Mouse (Mus musculus): Measurements from ENCODE around the gene Pls3.
A peak's percentile ranks its signal among the peaks of the same experiment; 100 is the strongest.
"Not testable (repeated sequence)": the region's sequence is repeated elsewhere in the genome, so short reads cannot be mapped to it uniquely, and the experiment has no call there.

The Pls3 gene

GRCm38 (mm10) chrX:75777461-75777860 lies 97.5 kb downstream of the Pls3 start:
- no peak for DNase-seq (ENCODE audit: low read depth in 1 of 2, low spot score in 2 of 2)

DNA sequence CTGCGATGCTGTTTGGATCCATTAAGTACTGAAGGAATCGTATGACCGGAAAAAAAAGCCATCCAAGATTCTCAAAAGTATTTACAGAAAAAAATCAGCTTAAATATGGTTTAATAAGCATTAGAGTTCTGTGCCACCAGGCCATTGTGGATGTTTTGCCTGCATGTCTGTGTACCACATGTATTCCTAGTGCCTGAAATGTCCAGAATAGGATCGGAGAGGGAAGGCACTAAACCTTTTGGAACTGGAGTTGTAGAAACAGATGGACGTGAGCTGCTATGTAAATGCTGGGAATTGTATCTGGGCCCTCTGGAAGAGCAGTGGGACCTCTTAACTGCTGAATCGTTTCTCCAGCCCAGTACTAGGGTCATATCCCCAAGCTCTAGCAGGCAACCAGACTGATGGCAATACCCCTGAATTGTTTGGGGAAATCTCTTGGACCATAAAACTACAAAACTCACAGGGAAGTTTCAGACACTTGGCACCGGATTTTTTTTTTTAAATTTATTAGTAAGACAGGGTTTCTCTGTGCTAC lies 110.1 kb downstream of the Pls3 start:
- no peak for DNase-seq (ENCODE audit: low read depth in 1 of 2, low spot score in 2 of 2)

- no peak for DNase-seq (ENCODE audit: low read depth in 1 of 2, low spot score in 2 of 2)
Observed at GRCm38 (mm10) chrX:75764135-75764793, 110.7 kb downstream of the Pls3 start.

DNA sequence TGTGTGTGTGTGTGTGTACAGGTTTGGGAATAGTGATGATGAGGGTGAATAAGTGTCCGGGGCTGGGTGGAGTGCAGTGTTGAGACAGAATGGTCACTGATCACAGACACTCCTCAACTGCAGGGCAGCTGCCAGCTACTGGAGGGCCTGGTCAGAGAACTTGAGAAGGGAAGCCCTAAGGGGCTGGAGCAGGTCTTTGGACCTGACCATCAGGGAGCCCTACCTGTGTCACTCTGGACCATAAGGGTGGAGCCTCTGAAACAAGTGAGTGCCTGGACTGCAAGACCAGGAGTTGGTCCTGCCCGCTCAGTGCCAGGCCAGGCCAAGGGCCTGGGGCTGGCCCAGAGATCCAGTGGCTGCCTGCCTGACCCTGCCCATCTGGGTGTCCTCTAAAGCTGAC lies 115.5 kb downstream of the Pls3 start:
- DNase-seq (ENCODE audit: low read depth in 1 of 2, low spot score in 2 of 2) = not testable (repeated sequence)

DNA sequence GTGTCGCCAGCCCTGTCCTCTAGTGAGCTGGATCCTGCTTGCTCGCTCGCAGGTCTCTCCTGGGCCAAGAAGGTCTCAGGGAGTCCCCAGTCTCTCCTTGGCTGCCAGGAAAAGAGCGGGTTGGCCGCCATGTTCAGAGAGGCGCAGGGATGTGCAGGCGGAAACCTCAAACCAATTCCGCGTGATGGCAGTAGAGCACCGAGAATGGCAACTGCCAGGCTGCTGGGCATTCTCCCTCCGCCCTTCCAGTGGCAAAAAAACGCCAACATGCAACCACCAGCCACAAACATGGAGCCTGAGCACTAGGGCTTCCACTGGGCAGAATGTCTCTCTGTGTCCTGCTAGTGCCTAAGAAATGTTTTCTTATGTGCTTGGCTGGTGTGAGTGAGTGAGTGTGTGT lies 115.9 kb downstream of the Pls3 start:
- peak in 1 of 2 experiments; percentile 73 for DNase-seq (ENCODE audit: low read depth in 1 of 2, low spot score in 2 of 2)

GRCm38 (mm10) chrX:75757966-75758365 lies 117.0 kb downstream of the Pls3 start:
- peak in 1 of 2 experiments; percentile 65 for DNase-seq (ENCODE audit: low read depth in 1 of 2, low spot score in 2 of 2)

DNA sequence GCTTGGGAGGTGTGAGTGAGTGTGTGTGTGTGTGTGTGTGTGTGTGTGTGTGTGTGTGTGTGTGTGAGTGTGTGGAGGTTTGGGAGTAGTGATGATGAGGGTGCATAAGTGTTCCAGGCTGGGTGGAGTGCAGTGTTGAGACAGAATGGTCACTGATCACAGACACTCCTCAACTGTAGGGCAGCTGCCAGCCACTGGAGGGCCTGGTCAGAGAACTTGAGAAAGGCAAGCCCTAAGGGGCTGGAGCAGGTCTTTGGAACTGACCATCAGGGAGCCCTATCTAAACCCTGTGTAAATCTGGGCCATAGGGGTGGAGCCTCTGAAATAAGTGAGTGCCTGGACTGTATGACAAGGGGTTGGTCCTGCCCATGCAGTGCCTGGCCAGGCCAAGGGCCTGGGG lies 120.5 kb downstream of the Pls3 start:
- DNase-seq (ENCODE audit: low read depth in 1 of 2, low spot score in 2 of 2) = not testable (repeated sequence)

DNA sequence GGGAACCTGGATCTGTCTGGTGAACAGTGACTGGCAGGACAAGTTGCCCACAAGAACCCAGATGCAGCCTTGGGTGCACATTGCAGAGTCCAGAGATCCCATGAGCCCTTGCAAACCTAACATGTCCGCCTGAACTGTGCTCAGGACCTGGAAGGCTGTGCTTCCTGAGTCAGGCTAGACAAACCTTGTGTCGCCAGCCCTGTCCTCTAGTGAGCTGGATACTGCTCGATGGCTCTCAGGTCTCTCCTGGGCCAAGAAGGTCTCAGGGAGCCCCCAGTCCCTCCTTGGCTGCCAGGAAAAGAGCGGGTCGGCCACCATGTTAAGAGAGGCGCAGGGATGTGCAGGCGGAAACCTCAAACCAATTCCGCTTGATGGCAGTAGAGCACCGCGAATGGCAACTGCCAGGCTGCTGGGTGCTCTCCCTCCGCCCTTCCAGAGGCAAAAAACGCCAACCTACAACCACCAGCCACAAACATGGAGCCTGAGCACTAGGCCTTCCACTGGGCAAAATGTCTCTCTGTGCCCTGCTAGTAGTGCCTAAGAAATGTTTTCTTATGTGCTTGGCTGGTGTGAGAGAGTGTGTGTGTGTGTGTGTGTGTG lies 124.8 kb downstream of the Pls3 start:
- peak in 1 of 2 experiments; percentile 33 for DNase-seq (ENCODE audit: low read depth in 1 of 2, low spot score in 2 of 2)

- DNase-seq (ENCODE audit: low read depth in 1 of 2, low spot score in 2 of 2) = peak in 1 of 2 experiments; percentile 70
Observed at GRCm38 (mm10) chrX:75749312-75749711, 125.7 kb downstream of the Pls3 start.

DNA sequence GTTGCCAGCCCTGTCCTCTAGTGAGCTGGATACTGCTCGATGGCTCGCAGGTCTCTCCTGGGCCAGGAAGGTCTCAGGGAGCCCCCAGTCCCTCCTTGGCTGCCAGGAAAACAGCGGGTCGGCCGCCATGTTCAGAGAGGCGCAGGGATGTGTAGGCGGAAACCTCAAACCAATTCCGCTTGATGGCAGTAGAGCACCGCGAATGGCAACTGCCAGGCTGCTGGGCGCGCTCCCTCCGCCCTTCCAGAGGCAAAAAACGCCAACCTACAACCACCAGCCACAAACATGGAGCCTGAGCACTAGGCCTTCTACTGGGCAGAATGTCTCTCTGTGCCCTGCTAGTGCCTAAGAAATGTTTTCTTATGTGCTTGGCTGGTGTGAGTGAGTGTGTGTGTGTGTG lies 130.5 kb downstream of the Pls3 start:
- peak in 1 of 2 experiments; percentile 73 for DNase-seq (ENCODE audit: low read depth in 1 of 2, low spot score in 2 of 2)

- DNase-seq (ENCODE audit: low read depth in 1 of 2, low spot score in 2 of 2) = not testable (repeated sequence)
Observed at GRCm38 (mm10) chrX:75739464-75739863, 135.5 kb downstream of the Pls3 start.

All from monocyte, adult 2 months (primary cell).